Mouse (Mus musculus): ENCODE measurements around the gene Atg101.

- TF ChIP-seq EP300 (optimal IDR thresholded peaks at IDR 0.05): no peak
- TF ChIP-seq CTCF (IDR thresholded peaks at IDR 0.05; ENCODE audit: low read depth): peak; percentile 98
These were observed 31.8 kb downstream of the Atg101 start for GRCm38 (mm10) chr15:101315832-101316231.
